Mouse (Mus musculus) left cerebral cortex, adult 11 months (tissue): ENCODE results near the gene Spcs2.

ENCODE experiments used
- DNase-seq: peaks from one replicate; pipeline ENCODE4 v3.0.0; 2022; ENCODE audit warnings: low spot score

Gene Spcs2

GRCm38 (mm10) chr7:99863362-99863761, at the start of gene Spcs2:
Gene Spcs2, minus strand, starts transcription at chr7:99863462.
- no peak for DNase-seq

DNA sequence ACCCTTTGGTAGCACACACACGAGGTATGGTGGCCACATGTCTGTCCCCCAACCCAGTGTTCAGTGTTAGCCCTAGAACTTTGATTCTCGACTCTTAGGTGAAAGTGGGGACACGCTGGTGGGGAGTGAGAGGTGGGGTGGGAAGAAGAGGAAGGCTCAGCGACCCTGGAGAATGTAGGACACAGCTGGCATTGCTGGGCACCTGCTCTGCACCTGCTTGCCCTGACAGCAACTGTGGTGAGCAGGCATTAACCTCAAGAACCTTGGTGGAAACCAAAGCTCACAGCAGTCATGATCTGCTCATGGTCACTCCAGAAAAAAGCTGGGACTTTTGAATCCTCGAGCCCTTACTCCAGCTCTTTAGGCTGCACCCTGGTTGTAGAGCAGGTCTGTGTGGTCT, 47.8 kb upstream of the Spcs2 start:
- DNase-seq, result no peak

DNA sequence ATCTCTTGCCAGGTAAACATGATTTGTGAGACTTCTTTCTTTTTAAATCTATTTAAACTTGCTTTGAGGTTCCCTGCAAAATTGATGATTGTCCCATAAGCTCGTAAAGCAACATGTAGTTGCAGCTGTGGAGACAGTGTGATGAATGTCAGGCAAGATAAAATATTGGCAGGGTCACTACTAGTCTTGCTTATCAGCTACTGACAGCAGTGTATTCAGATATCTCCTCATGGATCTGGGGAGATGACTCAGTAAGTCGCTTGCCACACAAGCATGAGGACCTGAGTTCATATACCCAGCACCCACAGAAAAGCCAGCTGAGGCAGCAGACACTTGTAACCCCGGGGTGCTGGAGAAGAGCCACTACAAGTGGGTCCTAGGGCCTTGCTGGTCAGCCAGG, 44.2 kb upstream of the Spcs2 start:
- DNase-seq, result no peak

GRCm38 (mm10) chr7:99906346-99906745, 43.1 kb upstream of the Spcs2 start:
- no peak for DNase-seq

- no peak for DNase-seq
Measured at GRCm38 (mm10) chr7:99904421-99905005, 41.3 kb upstream of the Spcs2 start.

- DNase-seq, result no peak
Measured at GRCm38 (mm10) chr7:99902918-99903665, 39.8 kb upstream of the Spcs2 start.

GRCm38 (mm10) chr7:99902208-99902607, 38.9 kb upstream of the Spcs2 start:
- no peak for DNase-seq

- no peak for DNase-seq
Measured at GRCm38 (mm10) chr7:99896905-99897304, 33.6 kb upstream of the Spcs2 start.

DNA sequence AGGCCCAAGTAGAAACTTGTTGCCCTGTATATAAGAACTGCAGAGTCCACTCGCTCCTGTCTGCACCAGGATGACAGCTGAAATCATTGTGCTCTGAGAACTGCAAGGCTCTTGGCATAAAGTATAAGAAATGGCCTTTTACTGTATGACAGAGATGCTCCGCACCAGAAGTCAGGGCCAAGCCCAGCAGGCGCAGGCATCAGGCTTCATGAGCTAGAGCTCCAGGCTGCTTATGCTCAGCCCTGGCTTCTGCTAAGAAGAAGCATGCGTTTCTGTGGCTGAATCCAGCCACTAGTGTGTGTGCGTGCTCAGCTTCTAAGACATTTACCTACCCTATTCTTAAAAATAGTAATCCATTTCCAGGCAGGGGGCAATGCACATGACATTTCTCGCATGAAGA, 31.2 kb upstream of the Spcs2 start:
- no peak for DNase-seq

DNA sequence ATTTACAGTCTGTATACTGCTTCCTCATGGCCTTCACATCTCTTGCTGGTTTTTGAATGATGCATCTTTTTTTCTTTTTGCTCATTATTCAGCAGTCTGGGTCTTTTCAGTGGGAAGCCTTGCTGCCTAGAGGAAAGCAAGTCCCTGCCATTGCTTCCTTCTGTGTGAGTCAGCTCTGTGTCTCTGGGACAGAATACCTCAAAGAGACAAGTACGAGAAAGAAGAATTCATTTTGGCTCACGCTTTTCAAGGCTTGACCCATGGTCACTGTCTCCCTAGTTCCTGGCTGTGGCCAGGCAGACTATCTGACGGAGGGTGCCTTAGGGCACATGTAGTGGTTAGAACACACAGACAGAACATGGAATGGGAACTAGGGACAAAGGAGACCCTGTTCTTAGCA, 30.7 kb upstream of the Spcs2 start:
- DNase-seq, result no peak

- DNase-seq, result no peak
Measured at GRCm38 (mm10) chr7:99892351-99892750, 29.1 kb upstream of the Spcs2 start.

DNA sequence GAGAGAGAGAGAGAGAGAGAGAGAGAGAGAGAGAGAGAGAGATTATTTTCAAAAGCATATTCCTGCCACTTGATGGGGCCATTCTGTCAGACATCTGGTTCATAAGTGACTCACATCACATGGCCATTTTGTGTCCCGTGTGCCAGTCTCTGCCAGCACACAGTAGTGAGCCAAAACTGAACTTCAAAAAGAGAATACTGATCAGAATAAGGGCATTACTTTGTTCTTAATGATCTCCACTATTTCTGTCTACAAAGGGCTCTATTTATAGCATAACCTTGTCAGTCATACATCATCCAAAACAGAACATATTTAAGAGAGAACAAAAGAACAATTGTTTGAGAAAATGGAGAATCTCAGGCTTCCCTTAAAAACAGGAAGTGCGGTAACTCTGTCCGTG, 28.2 kb upstream of the Spcs2 start:
- no peak for DNase-seq

DNA sequence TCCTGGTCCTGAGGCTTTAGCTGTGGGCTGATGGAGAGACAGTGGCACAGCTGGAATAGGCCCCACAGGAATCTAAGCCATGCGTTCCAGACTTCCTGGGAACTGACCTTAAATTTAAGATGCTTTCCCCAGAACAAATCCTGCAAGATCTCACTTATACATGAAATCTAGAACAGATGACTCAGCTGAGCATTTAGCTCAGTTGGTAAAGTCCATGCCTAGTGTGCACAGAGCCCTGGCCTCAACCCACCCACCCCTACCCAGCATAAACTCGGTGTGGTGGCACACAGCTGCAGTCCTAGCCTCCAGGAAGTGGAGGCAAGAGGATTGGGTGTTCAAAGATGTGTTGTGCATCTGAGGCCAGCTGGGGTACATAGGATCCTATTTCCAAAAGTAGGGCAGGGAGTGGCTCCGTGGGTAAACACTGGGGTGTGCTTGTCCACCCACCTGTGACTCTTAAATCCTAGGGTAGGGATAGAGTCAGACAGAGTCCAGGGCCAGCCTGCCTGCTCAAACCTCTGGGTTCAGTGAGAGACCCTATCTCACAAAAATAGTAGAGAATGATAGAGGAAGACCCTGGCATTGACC, 27.0 kb upstream of the Spcs2 start:
- no peak for DNase-seq

DNA sequence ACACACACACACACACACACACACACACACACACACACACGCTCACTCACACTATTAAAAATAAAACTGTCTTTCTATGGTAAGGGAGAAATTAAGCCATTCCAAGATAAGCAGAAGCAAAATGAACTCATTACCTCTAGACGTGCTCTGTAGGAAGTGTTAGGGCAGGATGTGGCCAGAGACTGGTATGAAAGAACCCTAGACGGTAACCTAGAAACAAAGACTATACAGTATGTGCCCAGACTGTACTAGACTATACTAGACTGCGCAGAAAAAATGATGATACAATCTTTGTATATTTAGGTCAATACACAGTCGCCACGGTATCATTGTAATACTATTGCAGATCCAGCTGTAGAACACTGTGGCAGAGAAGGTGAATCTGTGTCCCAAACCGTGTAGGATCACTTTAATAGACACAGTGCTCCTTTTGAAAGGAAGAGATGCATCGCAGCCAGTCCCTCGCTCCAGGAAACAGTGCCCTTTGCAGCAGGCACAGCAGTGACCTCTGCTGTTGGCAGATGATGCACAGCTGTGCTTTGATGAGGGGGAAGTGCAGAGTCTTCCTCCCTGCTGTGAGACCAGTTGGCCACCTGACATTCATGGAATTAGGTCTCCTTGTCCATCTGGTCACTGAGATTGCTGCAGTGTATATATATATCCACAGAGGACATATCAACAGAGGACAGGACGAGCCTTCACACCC, 26.1 kb upstream of the Spcs2 start:
- DNase-seq, result no peak

- no peak for DNase-seq
Measured at GRCm38 (mm10) chr7:99887743-99888142, 24.5 kb upstream of the Spcs2 start.

DNA sequence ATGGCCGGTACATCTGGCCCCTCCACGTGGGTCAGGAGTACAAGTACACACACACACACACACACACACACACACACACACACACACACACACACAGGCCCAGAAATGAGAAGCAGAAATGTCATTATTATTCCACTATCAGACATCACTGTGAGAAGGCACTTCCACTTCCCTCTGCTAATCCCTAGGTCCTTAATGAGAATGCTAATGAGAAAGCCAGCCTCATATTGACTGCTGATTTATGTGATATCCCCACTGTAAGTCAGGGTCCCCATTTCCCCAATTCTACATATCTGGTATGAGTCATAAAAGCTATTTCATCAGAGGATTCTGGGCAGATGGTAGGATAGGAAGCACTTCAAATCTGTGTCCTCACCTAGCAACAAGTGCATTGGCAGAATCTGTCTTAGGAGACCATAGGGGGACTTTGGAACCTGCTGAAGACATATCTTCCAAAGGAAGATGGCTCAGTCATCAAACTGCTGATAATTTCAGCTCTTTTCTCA, 24.0 kb upstream of the Spcs2 start:
- DNase-seq, result no peak

DNA sequence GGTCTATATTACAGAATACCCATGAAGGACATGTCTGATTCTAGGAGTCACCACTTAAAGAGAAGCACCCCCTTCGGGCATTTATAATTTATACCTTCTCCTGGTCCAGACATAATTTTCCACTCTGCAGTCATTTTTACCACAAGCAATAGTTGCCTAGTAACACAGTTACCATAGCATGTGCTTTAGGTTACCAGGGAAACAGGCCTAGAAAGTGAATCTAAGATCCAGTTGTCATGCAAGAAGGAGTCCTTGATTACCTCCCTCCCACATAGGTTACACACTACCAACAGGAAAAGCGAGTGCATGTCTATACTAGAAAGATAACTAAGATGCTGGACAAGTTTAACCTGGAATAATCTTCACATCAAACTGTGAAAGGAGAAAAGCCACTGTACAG, 15.0 kb upstream of the Spcs2 start:
- DNase-seq, result no peak

DNA sequence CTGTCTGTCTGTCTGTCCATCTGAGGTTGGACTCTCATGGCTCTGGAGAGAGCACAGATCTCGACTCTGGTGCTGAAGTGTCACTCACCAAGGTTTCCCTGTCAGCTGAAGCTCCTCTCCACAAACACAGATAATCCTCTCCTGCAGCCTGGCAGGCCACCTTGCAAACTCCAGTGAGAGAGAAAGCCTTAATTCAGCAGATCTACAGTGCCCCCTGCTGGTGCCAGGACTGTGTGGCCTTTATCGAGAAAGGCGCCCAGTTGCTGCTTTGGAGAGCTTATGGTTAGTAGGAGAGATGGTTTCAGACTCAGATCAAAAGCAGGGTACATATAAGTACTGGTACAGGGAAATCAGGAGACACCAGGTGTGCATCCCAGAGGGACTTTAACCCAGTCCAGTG, 13.1 kb upstream of the Spcs2 start:
- DNase-seq, result peak; percentile 72

DNA sequence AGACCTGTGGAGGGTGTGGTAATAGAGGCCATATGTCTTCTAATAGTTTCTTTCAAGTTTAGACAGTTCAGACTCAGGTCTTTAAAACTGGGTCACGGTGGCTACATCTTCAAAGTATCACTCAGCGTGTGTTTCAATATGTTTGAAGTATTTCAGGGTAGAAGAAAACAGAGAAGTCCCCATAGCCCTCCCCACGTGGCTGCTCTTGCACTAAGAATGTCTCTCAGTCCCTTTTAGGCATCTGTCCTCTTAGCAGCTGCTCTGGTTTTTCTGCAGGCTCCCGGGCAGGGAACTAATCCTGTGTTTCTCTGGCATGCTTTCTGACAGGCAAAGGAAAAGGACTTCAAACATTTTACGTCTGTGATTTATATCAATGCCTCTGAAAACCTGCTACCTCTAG, 12.6 kb upstream of the Spcs2 start:
- no peak for DNase-seq

- DNase-seq, result no peak
Measured at GRCm38 (mm10) chr7:99873965-99874364, 10.7 kb upstream of the Spcs2 start.

DNA sequence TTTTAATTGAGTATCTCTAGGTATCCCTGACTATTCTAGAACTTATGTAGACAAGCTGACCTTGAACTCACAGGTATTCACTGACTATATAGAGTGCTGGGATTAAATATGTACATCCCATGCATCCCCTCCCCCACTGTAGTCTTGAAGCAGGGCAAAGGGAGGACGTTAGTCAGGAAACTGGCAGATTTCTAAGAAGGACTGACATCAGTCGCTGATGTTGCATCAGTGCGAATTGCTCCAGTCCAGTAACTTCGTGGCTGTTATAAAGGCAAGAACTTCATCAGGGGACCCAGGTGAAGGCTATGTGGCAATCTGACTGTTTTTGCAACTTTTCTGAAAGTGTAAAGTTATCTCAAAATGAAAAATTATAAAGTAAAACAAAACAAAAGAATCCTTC, 6.0 kb upstream of the Spcs2 start:
- DNase-seq, result no peak

GRCm38 (mm10) chr7:99865219-99865618, 2.0 kb upstream of the Spcs2 start:
- no peak for DNase-seq
